Comparison of ENCODE assay signal across 9 mouse cellular contexts in the genomic region with DNA sequence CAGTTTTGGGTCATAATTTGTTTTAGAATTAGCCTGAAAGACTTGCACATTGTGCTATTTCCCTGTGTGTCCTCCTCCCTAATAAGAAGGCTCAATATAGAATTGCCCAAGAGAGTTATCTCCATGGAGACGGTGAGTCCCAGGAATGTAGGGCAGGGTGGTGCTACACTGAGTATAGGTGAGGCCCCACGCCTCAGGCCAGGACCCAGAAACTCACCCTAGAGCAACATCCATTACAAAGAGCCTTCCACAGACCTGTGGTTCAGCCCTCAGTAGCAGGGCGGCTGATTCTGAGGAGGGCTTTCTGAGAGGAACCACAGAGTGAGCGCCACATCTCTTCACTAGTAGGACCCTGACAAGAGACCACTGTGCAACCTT. TPM values are rescaled to one million over a fixed set of nuclear protein-coding genes. Genes with fewer than 3 reads are reported as not detected.
DNase-seq lines count a peak whose midpoint lies in the region; ATAC-seq lines count a peak whose summit lies in the region.
"Had no signal": no experiment of that assay in that cellular context is flagged by ENCODE, and none has a peak within 500 bp of the region (broad histone marks: within the 10 kb centered on the region; RNA-seq: fewer than 3 reads in every experiment).

No protein-coding gene starts in this region.

- no peak overlapping the region for H3K4me2 ChIP-seq in hindbrain, embryonic 11.5 days (replicated peaks; ENCODE audit: low read depth, low read length)
- H3K4me2 ChIP-seq in hindbrain, embryonic 13.5 days, result no peak overlapping the region
- no peak overlapping the region for H3K4me2 ChIP-seq in embryonic facial prominence, embryonic 11.5 days (ENCODE audit: low read depth, low read length)
- H3K4me2 ChIP-seq in limb, embryonic 15.5 days, result no peak overlapping the region

- H3K27me3 ChIP-seq in hindbrain, embryonic 11.5 days (ENCODE audit: control insufficient read depth, insufficient read depth, low read length), result no peaks in the 10 kb centered on the region
- H3K27me3 ChIP-seq in hindbrain, embryonic 13.5 days, result no peaks in the 10 kb centered on the region
- no peaks in the 10 kb centered on the region for H3K27me3 ChIP-seq in embryonic facial prominence, embryonic 11.5 days (ENCODE audit: control insufficient read depth, insufficient read depth, low read length)
- H3K27me3 ChIP-seq in limb, embryonic 15.5 days, result no peaks in the 10 kb centered on the region

- H3K36me3 ChIP-seq in hindbrain, embryonic 11.5 days (ENCODE audit: control insufficient read depth, insufficient read depth, low read length), result no peaks in the 10 kb centered on the region
- peaks cover 10% of the 10 kb centered on the region; the same call in 1 of the 2 replicates for H3K36me3 ChIP-seq in hindbrain, embryonic 13.5 days
- no peaks in the 10 kb centered on the region; the same call in 1 of the 2 replicates for H3K36me3 ChIP-seq in embryonic facial prominence, embryonic 11.5 days (replicated peaks; ENCODE audit: control insufficient read depth, insufficient read depth, low read depth, low read length)
- peaks cover 30% of the 10 kb centered on the region for H3K36me3 ChIP-seq in limb, embryonic 15.5 days

- 71% methylated on average over 4 of the region's 4 CpGs for WGBS in hindbrain, embryonic 11.5 days
- WGBS in hindbrain, embryonic 13.5 days, result 72% methylated on average over 4 of the region's 4 CpGs
- WGBS in embryonic facial prominence, embryonic 11.5 days, result 64% methylated on average over 4 of the region's 4 CpGs
- 49% methylated on average over 4 of the region's 4 CpGs for WGBS in limb, embryonic 15.5 days

- H3K4me1 ChIP-seq in hindbrain, embryonic 11.5 days (replicated peaks; ENCODE audit: control insufficient read depth, insufficient read depth, low read length), result no peaks in the 10 kb centered on the region
- H3K4me1 ChIP-seq in hindbrain, embryonic 13.5 days (replicated peaks), result peaks cover 6% of the 10 kb centered on the region; the same call in 1 of the 2 replicates
- H3K4me1 ChIP-seq in embryonic facial prominence, embryonic 11.5 days (ENCODE audit: control insufficient read depth, insufficient read depth, low read length), result peaks cover 6% of the 10 kb centered on the region
- peaks cover 46% of the 10 kb centered on the region for H3K4me1 ChIP-seq in limb, embryonic 15.5 days

- H3K4me3 ChIP-seq in hindbrain, embryonic 11.5 days (ENCODE audit: low read depth, low read length), result no peak overlapping the region
- H3K4me3 ChIP-seq in hindbrain, embryonic 13.5 days, result no peak overlapping the region
- H3K4me3 ChIP-seq in embryonic facial prominence, embryonic 11.5 days (ENCODE audit: low read depth, low read length), result no peak overlapping the region
- H3K4me3 ChIP-seq in limb, embryonic 15.5 days, result no peak overlapping the region
- H3K4me3 ChIP-seq: erythroblast, embryonic 14.5 days had no signal

- H3K27ac ChIP-seq in hindbrain, embryonic 11.5 days (ENCODE audit: low read depth, low read length), result no peak overlapping the region
- H3K27ac ChIP-seq in hindbrain, embryonic 13.5 days, result no peak overlapping the region
- peak overlapping the region; percentile 87 for H3K27ac ChIP-seq in embryonic facial prominence, embryonic 11.5 days (replicated peaks; ENCODE audit: low read depth, low read length)
- H3K27ac ChIP-seq in limb, embryonic 15.5 days, result peak overlapping the region; percentile 93

- peak; percentile 71; the same call in 1 of the 2 replicates for ATAC-seq in hindbrain, embryonic 11.5 days (ENCODE audit: low FRiP score)
- ATAC-seq in hindbrain, embryonic 13.5 days (ENCODE audit: low FRiP score), result no peak
- peak; percentile 57; the same call in 1 of the 2 replicates for ATAC-seq in embryonic facial prominence, embryonic 11.5 days (replicated peaks; ENCODE audit: insufficient number of reproducible peaks, low FRiP score, low TSS enrichment, low read depth)
- peak; percentile 52 for ATAC-seq in limb, embryonic 15.5 days (ENCODE audit: insufficient number of reproducible peaks, low FRiP score, low TSS enrichment, low read depth)

- no peak overlapping the region for H3K9ac ChIP-seq in hindbrain, embryonic 11.5 days (ENCODE audit: low read depth, low read length)
- H3K9ac ChIP-seq in hindbrain, embryonic 13.5 days, result no peak overlapping the region
- H3K9ac ChIP-seq in embryonic facial prominence, embryonic 11.5 days (replicated peaks; ENCODE audit: low read length), result no peak overlapping the region
- no peak overlapping the region for H3K9ac ChIP-seq in limb, embryonic 15.5 days

- no peaks in the 10 kb centered on the region for H3K9me3 ChIP-seq in hindbrain, embryonic 11.5 days (ENCODE audit: control insufficient read depth, low read length)
- no peaks in the 10 kb centered on the region for H3K9me3 ChIP-seq in hindbrain, embryonic 13.5 days
- no peaks in the 10 kb centered on the region for H3K9me3 ChIP-seq in embryonic facial prominence, embryonic 11.5 days (replicated peaks; ENCODE audit: control insufficient read depth, low read length)
- H3K9me3 ChIP-seq in limb, embryonic 15.5 days, result no peaks in the 10 kb centered on the region

- no peak for DNase-seq in hindbrain, embryonic 11.5 days (ENCODE audit: low spot score)
- DNase-seq in ES-CJ7 (ENCODE audit: low read depth, low spot score), result peak; percentile 84
- no peak for DNase-seq in embryonic facial prominence, embryonic 11.5 days (ENCODE audit: low spot score)
- no peak for DNase-seq in adrenal gland, adult 2 months
- no peak for DNase-seq in spleen, postnatal 10 days (ENCODE audit: low spot score in 2 of 2)
- DNase-seq: kidney, adult 2 months had no signal

RNA-seq across cellular contexts. Expression of gene Ddc, which starts 51.0 kb away (rescaled TPM):
- polyA plus RNA-seq in hindbrain, embryonic 11.5 days (2014; fragmentation: Nextera tagmentation; extraction: Ambion mirVana), result 8.3 and 14.3 TPM in 2 replicates
- polyA plus RNA-seq in hindbrain, embryonic 13.5 days (2015; fragmentation: Nextera tagmentation; extraction: Ambion mirVana), result 5.8 and 7.7 TPM in 2 replicates
- 9.6 and 10.4 TPM in 2 replicates for polyA plus RNA-seq in embryonic facial prominence, embryonic 11.5 days (2014; fragmentation: Nextera tagmentation; extraction: Ambion mirVana)
- 17.6 and 35.9 TPM in 2 replicates for polyA plus RNA-seq in limb, embryonic 15.5 days (2015; fragmentation: Nextera tagmentation; extraction: Ambion mirVana)
- 10 to 100 TPM; 46.1 to 86.5 TPM for total RNA-seq in adrenal gland, adult 2 months (2021)
- polyA plus RNA-seq in adrenal gland, adult 2 months (2012; rRNA removed), result 11.0 and 13.5 TPM in 2 replicates

Comparison
In these comparisons a context has a peak if more than half of its experiments do, and no peak if none do; other contexts are left out.
1. H3K27ac ChIP-seq: peak in embryonic facial prominence, embryonic 11.5 days (single experiment) and limb, embryonic 15.5 days (single experiment); none in hindbrain, embryonic 11.5 days (single experiment) and hindbrain, embryonic 13.5 days (single experiment).